Mouse (Mus musculus): Measurements from ENCODE around the gene Slfn3. TPM values are rescaled to one million over a fixed set of nuclear protein-coding genes. Genes with fewer than 3 reads are reported as not detected.
"Not testable (repeated sequence)": the region's sequence is repeated elsewhere in the genome, so short reads cannot be mapped to it uniquely, and the experiment has no call there.

Gene Slfn3
- polyA plus RNA-seq, 1 experiment = not detected

DNA sequence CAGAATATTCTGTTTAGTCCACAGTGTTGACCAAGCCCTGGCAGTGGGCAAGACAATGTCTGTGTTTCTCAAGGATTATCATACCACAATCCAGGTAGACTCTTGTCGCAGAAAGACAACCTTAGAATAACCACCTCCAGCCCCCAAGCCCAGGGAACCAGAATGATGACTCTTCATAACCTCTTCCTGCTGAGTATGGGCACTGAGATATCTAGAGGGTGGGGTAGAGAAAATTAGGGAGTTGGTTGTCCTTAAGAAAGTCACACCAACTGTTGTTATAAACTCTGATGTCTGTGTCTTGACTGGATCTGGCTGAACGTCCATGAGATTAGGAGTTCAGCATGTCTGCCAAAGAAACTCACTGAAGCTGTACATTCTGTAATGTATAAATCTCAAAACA, 47.3 kb downstream of the Slfn3 start:
- TF ChIP-seq CTCF (IDR thresholded peaks at IDR 0.05; ENCODE audit: extremely low read depth, insufficient read length, insufficient replicate concordance, low read depth, low read length) (no peak), POLR2A (IDR thresholded peaks at IDR 0.05; ENCODE audit: low read depth, low read length) (no peak)
- 86% methylated on average over 2 of the region's 2 CpGs for WGBS

DNA sequence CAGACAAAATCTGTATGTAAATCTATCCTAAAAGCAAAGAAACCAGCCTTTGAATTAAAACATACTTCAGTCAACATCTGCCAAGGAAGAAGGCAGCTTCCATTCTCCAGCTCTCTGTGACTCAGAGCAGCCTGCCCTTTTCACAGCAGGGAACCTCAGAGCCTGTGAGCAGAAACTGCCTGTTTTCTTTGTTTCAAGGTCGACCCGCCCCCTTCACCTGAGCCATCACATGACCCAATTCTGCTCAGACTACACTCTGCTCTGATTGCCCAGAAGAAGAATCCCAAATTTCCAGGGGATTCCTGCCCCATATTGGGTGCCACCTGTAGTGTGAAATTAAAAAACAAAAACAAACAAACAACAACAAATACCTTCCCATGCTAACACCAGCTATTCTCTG, 48.7 kb downstream of the Slfn3 start:
- Histone ChIP-seq H3K4me3 (ENCODE audit: low read depth, low read length) (no peak overlapping the region), H3K27me3 (ENCODE audit: control insufficient read depth, insufficient read depth, low read length) (no peaks in the 10 kb centered on the region), H3K27ac (ENCODE audit: insufficient read depth, low read depth, low read length) (no peak overlapping the region), H3K36me3 (ENCODE audit: control insufficient read depth, insufficient read depth, low read length) (no peaks in the 10 kb centered on the region), H3K4me1 (ENCODE audit: control insufficient read depth, insufficient read depth, insufficient read length, low read length) (no peaks in the 10 kb centered on the region)
- WGBS = 16% methylated on average over 2 of the region's 2 CpGs
- TF ChIP-seq POLR2A (IDR thresholded peaks at IDR 0.05; ENCODE audit: low read depth, low read length) (no peak), CTCF (IDR thresholded peaks at IDR 0.05; ENCODE audit: extremely low read depth, insufficient read length, insufficient replicate concordance, low read depth, low read length) (no peak)

More for the DNA sequence above, 47.3 kb downstream of the Slfn3 start:
- no peaks in the 10 kb centered on the region for H3K27me3 ChIP-seq (ENCODE audit: control insufficient read depth, insufficient read depth, low read length)
- no peaks in the 10 kb centered on the region for H3K36me3 ChIP-seq (ENCODE audit: control insufficient read depth, insufficient read depth, low read length)
- H3K27ac ChIP-seq (ENCODE audit: insufficient read depth, low read depth, low read length) = no peak overlapping the region
- H3K4me3 ChIP-seq (ENCODE audit: low read depth, low read length) = no peak overlapping the region
- no peaks in the 10 kb centered on the region for H3K4me1 ChIP-seq (ENCODE audit: control insufficient read depth, insufficient read depth, insufficient read length, low read length)

- not testable (repeated sequence) for H3K4me3 ChIP-seq (ENCODE audit: low read depth, low read length); H3K27me3 ChIP-seq (ENCODE audit: control insufficient read depth, insufficient read depth, low read length)
- 17% methylated on average over 5 of the region's 5 CpGs for WGBS
These were observed 66.1 kb downstream of the Slfn3 start for GRCm38 (mm10) chr11:83257211-83257610.

DNA sequence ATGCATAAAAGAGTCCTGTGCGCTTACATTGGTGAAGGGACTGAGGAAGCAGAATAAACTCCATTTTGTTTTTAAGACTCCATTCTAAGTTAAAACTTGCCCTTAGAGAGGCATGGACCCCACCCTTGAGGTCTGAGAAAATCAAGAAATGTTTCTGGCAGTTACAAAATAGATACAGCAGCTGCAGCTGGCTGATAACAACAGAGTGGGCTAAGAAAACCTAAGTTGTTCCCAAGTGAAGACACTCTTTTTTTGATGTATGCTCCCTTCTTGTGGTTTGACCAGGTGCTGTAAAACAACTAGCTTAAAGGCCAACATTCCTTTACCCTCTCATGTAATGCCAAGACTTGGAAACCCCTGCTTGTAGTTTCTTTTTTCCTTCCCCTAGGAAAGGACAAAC, 71.5 kb downstream of the Slfn3 start:
- H3K4me3 ChIP-seq (ENCODE audit: low read depth, low read length) = no peak overlapping the region
- no peak overlapping the region for H3K27ac ChIP-seq (ENCODE audit: insufficient read depth, low read depth, low read length)
- 96% methylated on average over 1 of the region's 1 CpGs for WGBS
- no peaks in the 10 kb centered on the region for H3K27me3 ChIP-seq (ENCODE audit: control insufficient read depth, insufficient read depth, low read length)
- no peaks in the 10 kb centered on the region for H3K4me1 ChIP-seq (ENCODE audit: control insufficient read depth, insufficient read depth, insufficient read length, low read length)
- H3K36me3 ChIP-seq (ENCODE audit: control insufficient read depth, insufficient read depth, low read length) = no peaks in the 10 kb centered on the region
- TF ChIP-seq POLR2A (IDR thresholded peaks at IDR 0.05; ENCODE audit: low read depth, low read length) = no peak
- TF ChIP-seq CTCF (IDR thresholded peaks at IDR 0.05; ENCODE audit: extremely low read depth, insufficient read length, insufficient replicate concordance, low read depth, low read length) = no peak

More at GRCm38 (mm10) chr11:83257211-83257610, 66.1 kb downstream of the Slfn3 start:
- H3K36me3 ChIP-seq (ENCODE audit: control insufficient read depth, insufficient read depth, low read length); H3K27ac ChIP-seq (ENCODE audit: insufficient read depth, low read depth, low read length); H3K4me1 ChIP-seq (ENCODE audit: control insufficient read depth, insufficient read depth, insufficient read length, low read length): not testable (repeated sequence)

- TF ChIP-seq CTCF (IDR thresholded peaks at IDR 0.05; ENCODE audit: extremely low read depth, insufficient read length, insufficient replicate concordance, low read depth, low read length) (no peak), POLR2A (IDR thresholded peaks at IDR 0.05; ENCODE audit: low read depth, low read length) (no peak)
- no peak overlapping the region for H3K4me3 ChIP-seq (ENCODE audit: low read depth, low read length)
- no peaks in the 10 kb centered on the region for H3K36me3 ChIP-seq (ENCODE audit: control insufficient read depth, insufficient read depth, low read length)
- WGBS = 61% methylated on average over 3 of the region's 3 CpGs
- H3K27me3 ChIP-seq (ENCODE audit: control insufficient read depth, insufficient read depth, low read length) = no peaks in the 10 kb centered on the region
- no peaks in the 10 kb centered on the region for H3K4me1 ChIP-seq (ENCODE audit: control insufficient read depth, insufficient read depth, insufficient read length, low read length)
- no peak overlapping the region for H3K27ac ChIP-seq (ENCODE audit: insufficient read depth, low read depth, low read length)
These were observed 72.0 kb downstream of the Slfn3 start for GRCm38 (mm10) chr11:83263146-83263545.

Other genes starting within 250 kb of the Slfn3 start
- gene Slfn5, start 240.0 kb upstream of the Slfn3 start, polyA plus RNA-seq (2012; rRNA removed) = 0.34 and 0.95 TPM in 2 replicates
- 0.30 and 0.61 TPM in 2 replicates for gene Slfn9, start 199.5 kb upstream of the Slfn3 start, polyA plus RNA-seq (2012; rRNA removed)
- gene Slfn8, start 170.5 kb upstream of the Slfn3 start, polyA plus RNA-seq (2012; rRNA removed) = 0.11 and 0.28 TPM in 2 replicates
- gene Slfn2, start 126.2 kb upstream of the Slfn3 start, polyA plus RNA-seq (2012; rRNA removed) = 3.4 and 4.2 TPM in 2 replicates
- gene Slfn1, start 74.5 kb upstream of the Slfn3 start, polyA plus RNA-seq (2012; rRNA removed) = 0.18 and 0.81 TPM in 2 replicates
- 0.37 and 0.47 TPM in 2 replicates for gene Slfn4, start 16.1 kb upstream of the Slfn3 start, polyA plus RNA-seq (2012; rRNA removed)
- not detected in 2 replicates for gene Slfn14, start 95.4 kb downstream of the Slfn3 start, polyA plus RNA-seq (2012; rRNA removed)
- gene Ap2b1, start 107.7 kb downstream of the Slfn3 start, polyA plus RNA-seq (2012; rRNA removed) = 11.3 and 27.1 TPM in 2 replicates
- 2.0 and 3.8 TPM in 2 replicates for gene Pex12, start 111.3 kb downstream of the Slfn3 start, polyA plus RNA-seq (2012; rRNA removed)
- 0.80 and 0.93 TPM in 2 replicates for gene Rasl10b, start 217.8 kb downstream of the Slfn3 start, polyA plus RNA-seq (2012; rRNA removed)
- gene Gas2l2, start 238.1 kb downstream of the Slfn3 start, polyA plus RNA-seq (2012; rRNA removed) = 0.06 and 0.18 TPM in 2 replicates
- gene 1700020L24Rik, start 246.3 kb downstream of the Slfn3 start, polyA plus RNA-seq (2012; rRNA removed) = 0.94 and 1.4 TPM in 2 replicates

All from small intestine, adult 2 months (tissue).